ENCODE assay signal across 21 mouse cellular contexts in genomic region chr3:7682311-7682710, GRCm38 (mm10).
A peak's percentile ranks its signal among the peaks of the same experiment; 100 is the strongest.
DNase-seq lines count a peak whose midpoint lies in the region; ATAC-seq lines count a peak whose summit lies in the region.
"Had no signal": no experiment of that assay in that cellular context is flagged by ENCODE, and none has a peak within 500 bp of the region (broad histone marks: within the 10 kb centered on the region; RNA-seq: fewer than 3 reads in every experiment).

No protein-coding gene starts in this region.

- no peak overlapping the region for H3K9ac ChIP-seq in hindbrain, embryonic 12.5 days
- no peak overlapping the region for H3K9ac ChIP-seq in heart, embryonic 11.5 days (ENCODE audit: low read depth, low read length)
- H3K9ac ChIP-seq: embryonic facial prominence, embryonic 12.5 days; forebrain, embryonic 13.5 days; forebrain, embryonic 15.5 days; forebrain, postnatal 0 days had no signal

- no peaks in the 10 kb centered on the region for H3K36me3 ChIP-seq in hindbrain, embryonic 12.5 days
- H3K36me3 ChIP-seq in heart, embryonic 11.5 days (ENCODE audit: control insufficient read depth, insufficient read depth, low read length), result no peaks in the 10 kb centered on the region
- H3K36me3 ChIP-seq: embryonic facial prominence, embryonic 10.5 days; embryonic facial prominence, embryonic 12.5 days; forebrain, embryonic 15.5 days; G1E had no signal

- H3K4me1 ChIP-seq in hindbrain, embryonic 12.5 days, result no peaks in the 10 kb centered on the region
- no peaks in the 10 kb centered on the region for H3K4me1 ChIP-seq in heart, embryonic 11.5 days (ENCODE audit: control insufficient read depth, insufficient read depth, low read length)
- H3K4me1 ChIP-seq: embryonic facial prominence, embryonic 10.5 days; embryonic facial prominence, embryonic 12.5 days; forebrain, embryonic 13.5 days; forebrain, embryonic 15.5 days had no signal

- H3K4me2 ChIP-seq in hindbrain, embryonic 12.5 days (replicated peaks), result no peak overlapping the region
- H3K4me2 ChIP-seq in heart, embryonic 11.5 days, result no peak overlapping the region
- H3K4me2 ChIP-seq: embryonic facial prominence, embryonic 12.5 days; forebrain, embryonic 13.5 days; forebrain, embryonic 15.5 days had no signal

- no peaks in the 10 kb centered on the region for H3K9me3 ChIP-seq in hindbrain, embryonic 12.5 days (replicated peaks)
- no peaks in the 10 kb centered on the region for H3K9me3 ChIP-seq in heart, embryonic 11.5 days (replicated peaks; ENCODE audit: control insufficient read depth, low read length)
- H3K9me3 ChIP-seq: embryonic facial prominence, embryonic 10.5 days; embryonic facial prominence, embryonic 12.5 days; forebrain, embryonic 13.5 days; forebrain, embryonic 15.5 days; G1E had no signal

- ATAC-seq in hindbrain, embryonic 12.5 days (ENCODE audit: low FRiP score), result no peak
- ATAC-seq in heart, embryonic 11.5 days (replicated peaks; ENCODE audit: insufficient number of reproducible peaks, low FRiP score, low TSS enrichment), result no peak
- ATAC-seq: activated CD4-positive, CD25-positive, alpha-beta regulatory T cell, adult 4 months; forebrain, embryonic 13.5 days; forebrain, embryonic 15.5 days; forebrain, postnatal 0 days; Patski had no signal

- no peaks in the 10 kb centered on the region for H3K27me3 ChIP-seq in hindbrain, embryonic 12.5 days
- H3K27me3 ChIP-seq in heart, embryonic 11.5 days (ENCODE audit: control insufficient read depth, insufficient read depth, low read length), result no peaks in the 10 kb centered on the region
- H3K27me3 ChIP-seq: embryonic facial prominence, embryonic 12.5 days; forebrain, embryonic 13.5 days; forebrain, embryonic 15.5 days; Patski had no signal

- no peak overlapping the region for H3K27ac ChIP-seq in hindbrain, embryonic 12.5 days
- H3K27ac ChIP-seq in heart, embryonic 11.5 days (ENCODE audit: low read depth, low read length), result no peak overlapping the region
- H3K27ac ChIP-seq: embryonic facial prominence, embryonic 10.5 days; embryonic facial prominence, embryonic 12.5 days; forebrain, embryonic 13.5 days; forebrain, embryonic 15.5 days had no signal

- peak; percentile 77 for DNase-seq in ES-CJ7 (ENCODE audit: low read depth, low spot score)
- peak; percentile 88 for DNase-seq in R1 (ENCODE audit: low read depth, low spot score)
- DNase-seq in frontal cortex, postnatal 25 days (ENCODE audit: low spot score in 2 of 2), result no peak
- DNase-seq: adrenal gland, adult 8-10 months; adrenal gland, postnatal 14 days; adrenal gland, postnatal 36 days; cerebellum, adult 11-12 months; cerebellum, adult 2 months; cerebellum, adult 9-10 months; cerebellum, postnatal 10 days; cerebellum, postnatal 25 days; forebrain, postnatal 0 days had no signal

- H3K4me3 ChIP-seq in hindbrain, embryonic 12.5 days, result no peak overlapping the region
- no peak overlapping the region for H3K4me3 ChIP-seq in heart, embryonic 11.5 days (ENCODE audit: low read depth, low read length)
- H3K4me3 ChIP-seq: embryonic facial prominence, embryonic 10.5 days; embryonic facial prominence, embryonic 12.5 days; forebrain, embryonic 13.5 days; forebrain, embryonic 15.5 days had no signal

- 83% methylated on average over 3 of the region's 3 CpGs for WGBS in hindbrain, embryonic 12.5 days
- WGBS in heart, embryonic 11.5 days (ENCODE audit: insufficient replicate concordance), result 79% methylated on average over 3 of the region's 3 CpGs

Comparison
In these comparisons a context has a peak if more than half of its experiments do, and no peak if none do; other contexts are left out.
1. DNase-seq: peak in ES-CJ7 (single experiment) and R1 (single experiment); none in frontal cortex, postnatal 25 days (0 of 2).